Mouse (Mus musculus) MEL (cell line): ENCODE measurements around the gene Sult1a1. TPM values are rescaled to one million over a fixed set of nuclear protein-coding genes. Genes with fewer than 3 reads are reported as not detected.

ENCODE experiments used
- DNase-seq: peaks from one replicate; pipeline ENCODE4 v3.0.0; 2011; ENCODE audit warnings: low read depth, low spot score
- H3K27ac ChIP-seq: 2 replicates; pipeline ENCODE4 v1.5.1; 2012; ENCODE audit warnings: low read depth, mild to moderate bottlenecking, control low read depth, low read length, moderate library complexity; ENCODE audit not compliant: control insufficient read depth
- H3K27me3 ChIP-seq, 2 experiments: fragments of 150-350 bp in 1 of 2; sonication (generic) in 1 of 2; 2 replicates each; pipeline ENCODE4 v1.6.1; 2012; ENCODE audit warnings: low read length in 2 of 2, mild to moderate bottlenecking in 2 of 2, improper control_type of control experiment in 1 of 2, moderate library complexity in 1 of 2; ENCODE audit not compliant: insufficient read depth in 2 of 2, control insufficient read depth in 1 of 2
- H3K36me3 ChIP-seq, 2 experiments: 2 replicates each; pipeline ENCODE4 v1.6.1; 2012 to 2014; ENCODE audit warnings: low read length in 2 of 2, improper control_type of control experiment in 1 of 2, inconsistent platforms in 1 of 2, mild to moderate bottlenecking in 1 of 2; ENCODE audit not compliant: insufficient read depth in 2 of 2, control insufficient read depth in 1 of 2
- H3K4me1 ChIP-seq, 2 experiments: fragments of 150-350 bp in 1 of 2; sonication (generic) in 1 of 2; 2 replicates each; pipeline ENCODE4 v1.6.1; 2012; ENCODE audit warnings: low read length in 2 of 2, improper control_type of control experiment in 1 of 2, mild to moderate bottlenecking in 1 of 2; ENCODE audit not compliant: insufficient read depth in 2 of 2, control insufficient read depth in 1 of 2
- H3K4me3 ChIP-seq, 2 experiments: fragments of 150-350 bp in 1 of 2; sonication (generic) in 1 of 2; 2 replicates each; pipeline ENCODE4 v1.5.1; 2012; ENCODE audit warnings: low read depth in 2 of 2, low read length in 2 of 2, mild to moderate bottlenecking in 2 of 2, moderate library complexity in 2 of 2, control low read depth in 1 of 2, improper control_type of control experiment in 1 of 2; ENCODE audit not compliant: control insufficient read depth in 1 of 2, insufficient read depth in 1 of 2
- H3K79me2 ChIP-seq: 2 replicates; pipeline ENCODE4 v1.6.1; 2012; ENCODE audit warnings: mild to moderate bottlenecking, low read length, moderate library complexity; ENCODE audit not compliant: control insufficient read depth, poor library complexity, insufficient read depth
- H3K9ac ChIP-seq: 2 replicates; pipeline ENCODE4 v1.6.1; 2012; ENCODE audit warnings: low read depth, mild to moderate bottlenecking, control low read depth, low read length, moderate library complexity; ENCODE audit not compliant: control insufficient read depth, poor library complexity, severe bottlenecking
- H3K9me3 ChIP-seq: fragments of 150-350 bp; sonication (generic); replicated peaks from 2 replicates; pipeline ENCODE4 v1.6.1; 2012; ENCODE audit warnings: mild to moderate bottlenecking, low read length, improper control_type of control experiment, moderate library complexity; ENCODE audit not compliant: insufficient read depth
- BHLHE40 ChIP-seq: IDR thresholded peaks from 2 replicates; pipeline ENCODE4 v1.6.1; 2012; ENCODE audit warnings: low read depth, mild to moderate bottlenecking, inconsistent platforms, low read length, improper control_type of control experiment, borderline replicate concordance
- CHD1 ChIP-seq: IDR thresholded peaks from 2 replicates; pipeline ENCODE4 v1.6.1; 2012; ENCODE audit warnings: low read depth, mild to moderate bottlenecking, inconsistent platforms, low read length, improper control_type of control experiment
- CTCF ChIP-seq, 3 experiments: IDR thresholded peaks in 2 of 3; conservative IDR thresholded peaks in 1 of 3; 2 replicates each; pipeline ENCODE4 v1.5.1; 2011 to 2012; ENCODE audit warnings: low read length in 3 of 3, low read depth in 2 of 3, mild to moderate bottlenecking in 2 of 3, improper control_type of control experiment in 1 of 3, inconsistent platforms in 1 of 3, mixed read lengths in 1 of 3, moderate library complexity in 1 of 3; ENCODE audit not compliant: control insufficient read depth in 1 of 3, insufficient read depth in 1 of 3, poor library complexity in 1 of 3, severe bottlenecking in 1 of 3
- E2F4 ChIP-seq: IDR thresholded peaks from 2 replicates; pipeline ENCODE4 v1.6.1; 2011; ENCODE audit warnings: low read depth, low read length, improper control_type of control experiment, borderline replicate concordance
- ELF1 ChIP-seq: IDR thresholded peaks from 2 replicates; pipeline ENCODE4 v1.6.1; 2014; ENCODE audit warnings: low read depth, mild to moderate bottlenecking, inconsistent platforms, low read length, improper control_type of control experiment, moderate library complexity
- ETS1 ChIP-seq: IDR thresholded peaks from 2 replicates; pipeline ENCODE4 v1.6.1; 2012; ENCODE audit warnings: low read depth, mild to moderate bottlenecking, inconsistent platforms, low read length, improper control_type of control experiment, moderate library complexity
- HCFC1 ChIP-seq: IDR thresholded peaks from 2 replicates; pipeline ENCODE4 v1.6.1; 2012; ENCODE audit warnings: low read depth, mild to moderate bottlenecking, inconsistent platforms, low read length, improper control_type of control experiment, moderate library complexity
- JUND ChIP-seq: IDR thresholded peaks from 2 replicates; pipeline ENCODE4 v1.6.1; 2011; ENCODE audit warnings: low read depth, mild to moderate bottlenecking, improper control_type of control experiment, low read length
- MAFK ChIP-seq: IDR thresholded peaks from 2 replicates; pipeline ENCODE4 v1.6.1; 2011; ENCODE audit warnings: low read depth, mild to moderate bottlenecking, low read length, improper control_type of control experiment, borderline replicate concordance
- MAZ ChIP-seq: IDR thresholded peaks from 2 replicates; pipeline ENCODE4 v1.6.1; 2012; ENCODE audit warnings: low read depth, mild to moderate bottlenecking, inconsistent platforms, low read length, improper control_type of control experiment
- MEF2A ChIP-seq: IDR thresholded peaks from 2 replicates; pipeline ENCODE4 v1.6.1; 2014; ENCODE audit warnings: low read depth, mild to moderate bottlenecking, inconsistent platforms, low read length, improper control_type of control experiment; ENCODE audit not compliant: poor library complexity, insufficient replicate concordance, severe bottlenecking; ENCODE audit errors: extremely low read depth
- MXI1 ChIP-seq: IDR thresholded peaks from 2 replicates; pipeline ENCODE4 v1.6.1; 2011; ENCODE audit warnings: mild to moderate bottlenecking, low read depth, low read length, improper control_type of control experiment
- MYC ChIP-seq: IDR thresholded peaks from 2 replicates; pipeline ENCODE4 v1.6.1; 2011; ENCODE audit warnings: low read depth, mild to moderate bottlenecking, low read length, improper control_type of control experiment, moderate library complexity
- NELFE ChIP-seq: IDR thresholded peaks from 2 replicates; pipeline ENCODE4 v1.6.1; 2011; ENCODE audit warnings: low read depth, low read length, improper control_type of control experiment
- NRF1 ChIP-seq: IDR thresholded peaks from 2 replicates; pipeline ENCODE4 v1.6.1; 2014; ENCODE audit warnings: low read depth, mild to moderate bottlenecking, inconsistent platforms, low read length, improper control_type of control experiment, moderate library complexity; ENCODE audit not compliant: poor library complexity, insufficient read depth, severe bottlenecking
- POLR2A ChIP-seq, 2 experiments: IDR thresholded peaks; 2 replicates each; pipeline ENCODE4 v1.6.1; 2011 to 2012; ENCODE audit warnings: low read length in 2 of 2, mild to moderate bottlenecking in 2 of 2, control low read depth in 1 of 2, improper control_type of control experiment in 1 of 2, low read depth in 1 of 2, moderate library complexity in 1 of 2; ENCODE audit not compliant: control insufficient read depth in 1 of 2, insufficient read depth in 1 of 2, poor library complexity in 1 of 2
- RAD21 ChIP-seq: IDR thresholded peaks from 2 replicates; pipeline ENCODE4 v1.6.1; 2011; ENCODE audit warnings: mild to moderate bottlenecking, low read depth, low read length, improper control_type of control experiment
- SIN3A ChIP-seq: IDR thresholded peaks from 2 replicates; pipeline ENCODE4 v1.6.1; 2012; ENCODE audit warnings: low read length, improper control_type of control experiment, inconsistent platforms
- SMC3 ChIP-seq: IDR thresholded peaks from 2 replicates; pipeline ENCODE4 v1.6.1; 2011; ENCODE audit warnings: low read depth, low read length, improper control_type of control experiment
- TAL1 ChIP-seq: IDR thresholded peaks from 2 replicates; pipeline ENCODE4 v1.6.1; 2012; ENCODE audit warnings: mild to moderate bottlenecking, inconsistent platforms, low read length, moderate library complexity, mixed read lengths
- TBP ChIP-seq: IDR thresholded peaks from 2 replicates; pipeline ENCODE4 v1.8.0; 2011; ENCODE audit warnings: low read depth, low read length, improper control_type of control experiment
- USF2 ChIP-seq, 2 experiments: IDR thresholded peaks; 2 replicates each; pipeline ENCODE4 v1.6.1; 2011 to 2012; ENCODE audit warnings: improper control_type of control experiment in 2 of 2, low read length in 2 of 2, borderline replicate concordance in 1 of 2, inconsistent platforms in 1 of 2, low read depth in 1 of 2, mild to moderate bottlenecking in 1 of 2; ENCODE audit not compliant: insufficient read depth in 1 of 2
- ZC3H11A ChIP-seq: IDR thresholded peaks from 2 replicates; pipeline ENCODE4 v1.6.1; 2012; ENCODE audit warnings: low read depth, mild to moderate bottlenecking, inconsistent platforms, low read length, improper control_type of control experiment
- ZNF384 ChIP-seq: IDR thresholded peaks from 2 replicates; pipeline ENCODE4 v1.6.1; 2012; ENCODE audit warnings: low read depth, mild to moderate bottlenecking, inconsistent platforms, low read length, improper control_type of control experiment
- polyA plus RNA-seq, 2 experiments: library from polyadenylated mRNA; stranded (reverse) in 1 of 2; unstranded in 1 of 2; fragments of >175 nt in 1 of 2; fragments of >200 nt in 1 of 2; gene quantifications; 2 replicates each; pipeline versions ENCODE4 v1.2.1 to v1.2.4; 2012; ENCODE audit warnings: low replicate concordance in 2 of 2, low read depth in 1 of 2; ENCODE audit not compliant: insufficient read length in 2 of 2, insufficient read depth in 1 of 2, missing spikeins in 1 of 2
- total RNA-seq: library from RNA; depleted of rRNA; stranded (reverse); fragments of 300-350 nt; gene quantifications from 2 replicates; pipeline ENCODE4 v1.2.3, GENCODE M21; 2012

Gene Sult1a1
- total and polyA plus RNA-seq, 3 experiments = 0.36 TPM; not detected in 2

GRCm38 (mm10) chr7:126693781-126694180 lies 17.5 kb upstream of the Sult1a1 start:
- DNase-seq = no peak
- H3K27me3 ChIP-seq = no peaks in the 10 kb centered on the region
- H3K9me3 ChIP-seq = no peaks in the 10 kb centered on the region
- H3K4me1 ChIP-seq = peaks cover 0 to 11% of the 10 kb centered on the region in 2 experiments; a peak in 2 of 4 replicates
- no peak overlapping the region for H3K9ac ChIP-seq
- peaks cover 21% of the 10 kb centered on the region for H3K79me2 ChIP-seq
- no peak for TF ChIP-seq NELFE
- TF ChIP-seq TBP = peak; percentile 37; the same call in 1 of the 2 replicates
- no peak overlapping the region for H3K4me3 ChIP-seq
- peaks cover 0 to 12% of the 10 kb centered on the region in 2 experiments; a peak in 2 of 4 replicates for H3K36me3 ChIP-seq
- H3K27ac ChIP-seq = no peak overlapping the region

- Histone ChIP-seq H3K4me1 (peaks cover 0 to 11% of the 10 kb centered on the region in 2 experiments; a peak in 2 of 4 replicates), H3K9ac (no peak overlapping the region), H3K27me3 (no peaks in the 10 kb centered on the region), H3K79me2 (peaks cover 21% of the 10 kb centered on the region), H3K9me3 (no peaks in the 10 kb centered on the region), H3K4me3 (no peak overlapping the region), H3K27ac (no peak overlapping the region), H3K36me3 (peaks cover 0 to 12% of the 10 kb centered on the region in 2 experiments; a peak in 2 of 4 replicates)
- TF ChIP-seq POLR2A (IDR thresholded peaks at IDR 0.05; ENCODE audit: control insufficient read depth in 1 of 2, insufficient read depth in 1 of 2, low read depth in 1 of 2, low read length in 2 of 2, poor library complexity in 1 of 2) (no peak), ELF1 (peak; percentile 53), SMC3 (peak; percentile 89), RAD21 (peak; percentile 99), JUND (0 out of 2 replicates have a peak, but pooled peaks have one; percentile 48), MAZ (no peak), MXI1 (peak; percentile 50; the same call in 1 of the 2 replicates), SIN3A (peak; percentile 76), MYC (0 out of 2 replicates have a peak, but pooled peaks have one; percentile 41), USF2 (IDR thresholded peaks at IDR 0.05; ENCODE audit: borderline replicate concordance in 1 of 2, insufficient read depth in 1 of 2, low read depth in 1 of 2, low read length in 2 of 2) (no peak), ZC3H11A (peak; percentile 90), NELFE (no peak), ETS1 (0 out of 2 replicates have a peak, but pooled peaks have one; percentile 21), TAL1 (no peak), CHD1 (no peak), MEF2A (no peak), MAFK (0 out of 2 replicates have a peak, but pooled peaks have one; percentile 57), CTCF (IDR thresholded peaks at IDR 0.05 in 2 of 3, conservative IDR thresholded peaks at IDR 0.05 in 1 of 3; ENCODE audit: control insufficient read depth in 1 of 3, insufficient read depth in 1 of 3, low read depth in 2 of 3, low read length in 3 of 3, poor library complexity in 1 of 3, severe bottlenecking in 1 of 3) (peak; percentile 82 to 98 (median 90)), HCFC1 (peak; percentile 54), NRF1 (no peak), ZNF384 (peak; percentile 77), E2F4 (no peak), BHLHE40 (no peak)
- DNase-seq = peak; percentile 92
Observed at GRCm38 (mm10) chr7:126693256-126693655, 17.0 kb upstream of the Sult1a1 start.
